Mouse (Mus musculus): Measurements from ENCODE around the gene Bcl2l14. TPM values are rescaled to one million over a fixed set of nuclear protein-coding genes. Genes with fewer than 3 reads are reported as not detected.

Bcl2l14 gene
- total and polyA plus RNA-seq, 2 experiments from 2014 or later: 0.11 TPM; not detected in 1

DNA sequence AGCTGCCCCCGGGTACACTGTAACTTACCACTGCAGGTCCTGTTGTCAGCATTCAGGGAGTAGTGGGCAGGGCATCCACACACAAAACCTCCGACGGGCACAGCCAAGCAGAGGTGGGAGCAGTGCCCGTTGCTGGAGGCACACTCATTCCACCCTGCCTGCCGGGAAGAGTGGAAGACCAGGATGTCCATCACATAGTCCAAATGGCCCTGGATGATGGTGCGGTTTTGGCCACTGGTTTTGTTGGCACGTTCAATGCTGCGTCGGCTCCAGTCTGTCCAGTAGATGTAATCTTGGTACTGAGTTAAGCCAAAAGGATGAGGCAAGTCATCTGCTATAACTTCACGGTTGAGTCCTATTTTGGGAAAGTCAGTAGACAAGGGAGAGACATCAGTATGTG is 83.4 kb downstream of the Bcl2l14 start:
- Histone ChIP-seq H3K9me3 (ENCODE audit: low read length) (no peaks in the 10 kb centered on the region), H3K4me3 (ENCODE audit: low read length) (no peak overlapping the region), H3K4me2 (ENCODE audit: low read depth, low read length) (no peak overlapping the region), H3K27me3 (ENCODE audit: insufficient read depth, low read length) (no peaks in the 10 kb centered on the region), H3K4me1 (ENCODE audit: insufficient read depth, low read length) (no peaks in the 10 kb centered on the region), H3K9ac (replicated peaks; ENCODE audit: low read length) (no peak overlapping the region), H3K36me3 (ENCODE audit: insufficient read depth, low read length) (peaks cover 18% of the 10 kb centered on the region), H3K27ac (no peak overlapping the region)
- no peak for DNase-seq (ENCODE audit: low spot score)
- WGBS: 93% methylated on average over 10 of the region's 10 CpGs
- ATAC-seq: no peak
- no peak for TF ChIP-seq CTCF (IDR thresholded peaks at IDR 0.05; ENCODE audit: low read depth)

DNA sequence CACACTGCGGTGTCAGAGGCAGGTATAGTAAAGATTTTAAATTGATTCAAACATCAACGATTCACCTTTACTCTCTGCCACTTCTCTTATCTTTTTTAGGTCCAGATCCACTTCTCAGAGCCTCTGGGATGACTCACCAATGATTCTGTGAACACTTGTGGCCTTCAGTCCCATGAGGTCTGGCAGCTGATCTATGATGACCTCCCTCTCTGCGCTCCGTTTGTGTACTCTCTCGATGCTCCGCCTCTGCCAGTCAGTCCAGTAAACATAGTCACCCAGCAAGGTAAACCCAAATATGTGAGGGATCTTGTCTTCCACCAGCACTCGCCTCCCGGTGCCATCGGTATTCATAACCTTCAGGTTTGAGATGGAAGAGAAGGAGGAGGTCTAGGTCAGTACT is 90.2 kb downstream of the Bcl2l14 start:
- Histone ChIP-seq H3K36me3 (ENCODE audit: insufficient read depth, low read length) (peaks cover 13% of the 10 kb centered on the region; the same call in 1 of the 2 replicates), H3K9ac (replicated peaks; ENCODE audit: low read length) (no peak overlapping the region), H3K27ac (no peak overlapping the region), H3K4me1 (ENCODE audit: insufficient read depth, low read length) (no peaks in the 10 kb centered on the region), H3K4me3 (ENCODE audit: low read length) (no peak overlapping the region), H3K9me3 (ENCODE audit: low read length) (no peaks in the 10 kb centered on the region), H3K27me3 (ENCODE audit: insufficient read depth, low read length) (no peaks in the 10 kb centered on the region), H3K4me2 (ENCODE audit: low read depth, low read length) (no peak overlapping the region)
- TF ChIP-seq CTCF (IDR thresholded peaks at IDR 0.05; ENCODE audit: low read depth): no peak
- 95% methylated on average over 9 of the region's 9 CpGs for WGBS
- ATAC-seq (no peak), DNase-seq (ENCODE audit: low spot score) (no peak)

Other genes with a start within 250 kb of the Bcl2l14 start
- gene Lrp6, start 170.6 kb downstream of the Bcl2l14 start, total RNA-seq (2014; rRNA removed): 23.9 and 26.1 TPM in 2 replicates
- gene Lrp6, start 170.6 kb downstream of the Bcl2l14 start, polyA plus RNA-seq (2015; fragmentation: Nextera tagmentation; extraction: Ambion mirVana): 12.1 and 13.0 TPM in 2 replicates
- 2.2 and 3.8 TPM in 2 replicates for gene Mansc1, start 236.2 kb downstream of the Bcl2l14 start, total RNA-seq (2014; rRNA removed)
- gene Mansc1, start 236.2 kb downstream of the Bcl2l14 start, polyA plus RNA-seq (2015; fragmentation: Nextera tagmentation; extraction: Ambion mirVana): 2.2 and 2.4 TPM in 2 replicates
- gene Borcs5, start 243.2 kb downstream of the Bcl2l14 start, total RNA-seq (2014; rRNA removed): 52.5 and 71.4 TPM in 2 replicates
- gene Borcs5, start 243.2 kb downstream of the Bcl2l14 start, polyA plus RNA-seq (2015; fragmentation: Nextera tagmentation; extraction: Ambion mirVana): 39.5 and 41.1 TPM in 2 replicates